Mouse (Mus musculus): ENCODE results near the gene Mgst3. TPM values are rescaled to one million over a fixed set of nuclear protein-coding genes. Genes with fewer than 3 reads are reported as not detected.

Mgst3 gene
- polyA plus RNA-seq, 1 experiment: 272 TPM

DNA sequence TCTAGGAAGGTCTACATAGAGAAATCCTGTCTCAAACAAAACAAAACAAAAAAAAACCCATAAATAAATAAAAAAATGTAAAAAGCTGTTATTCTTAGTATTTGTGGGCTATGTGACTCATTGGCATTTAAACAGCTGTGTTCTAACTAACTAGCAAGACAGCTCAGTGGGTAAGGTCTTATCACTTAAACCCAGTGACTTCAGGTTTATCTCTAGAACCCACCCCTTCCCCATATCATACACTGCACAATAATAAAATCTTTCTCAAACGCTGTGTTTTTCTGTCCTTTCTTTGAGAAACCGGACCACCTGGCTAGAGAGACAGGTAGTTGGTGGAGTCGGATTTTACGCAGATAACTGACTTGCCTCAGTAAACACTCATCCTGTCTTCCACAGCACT is 25.6 kb downstream of the Mgst3 start:
- WGBS: 96% methylated on average over 4 of the region's 4 CpGs
- Histone ChIP-seq H3K27ac (ENCODE audit: insufficient read depth, low read length) (no peak overlapping the region), H3K4me1 (ENCODE audit: control insufficient read depth, insufficient read depth, low read length) (no peaks in the 10 kb centered on the region), H3K4me3 (replicated peaks; ENCODE audit: insufficient read depth, low read depth, low read length) (no peak overlapping the region), H3K27me3 (ENCODE audit: control insufficient read depth, insufficient read depth, low read length) (no peaks in the 10 kb centered on the region)
- DNase-seq: no peak
- TF ChIP-seq CTCF (IDR thresholded peaks at IDR 0.05; ENCODE audit: borderline replicate concordance, insufficient read depth, low read depth, low read length) (no peak), POLR2A (IDR thresholded peaks at IDR 0.05; ENCODE audit: borderline replicate concordance, insufficient read depth, low read length) (no peak)

DNA sequence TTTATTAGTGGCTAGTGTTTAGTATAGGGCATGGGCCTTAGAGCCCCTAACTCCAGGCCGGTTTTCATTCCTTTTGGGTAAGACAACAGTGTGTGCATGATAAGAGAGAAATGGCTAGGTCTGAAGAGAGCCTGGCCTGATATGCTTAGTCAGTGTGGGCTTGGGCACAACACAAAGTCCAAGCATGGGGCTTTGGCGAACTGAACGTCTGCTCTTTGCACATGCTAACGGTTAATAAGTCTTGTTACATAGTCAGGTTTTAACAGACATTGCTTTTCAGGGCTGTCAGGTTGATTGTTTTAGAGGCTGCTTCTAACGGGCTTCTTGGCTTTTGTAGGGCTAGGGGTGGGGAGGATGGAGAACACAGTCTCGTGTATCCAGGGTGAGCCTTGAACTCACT is 27.0 kb downstream of the Mgst3 start:
- no peak for TF ChIP-seq POLR2A (IDR thresholded peaks at IDR 0.05; ENCODE audit: borderline replicate concordance, insufficient read depth, low read length)
- TF ChIP-seq CTCF (IDR thresholded peaks at IDR 0.05; ENCODE audit: borderline replicate concordance, insufficient read depth, low read depth, low read length): no peak
- DNase-seq: no peak
- Histone ChIP-seq H3K27me3 (ENCODE audit: control insufficient read depth, insufficient read depth, low read length) (no peaks in the 10 kb centered on the region), H3K4me3 (replicated peaks; ENCODE audit: insufficient read depth, low read depth, low read length) (no peak overlapping the region), H3K27ac (ENCODE audit: insufficient read depth, low read length) (no peak overlapping the region), H3K4me1 (ENCODE audit: control insufficient read depth, insufficient read depth, low read length) (no peaks in the 10 kb centered on the region)
- 96% methylated on average over 6 of the region's 6 CpGs for WGBS

DNA sequence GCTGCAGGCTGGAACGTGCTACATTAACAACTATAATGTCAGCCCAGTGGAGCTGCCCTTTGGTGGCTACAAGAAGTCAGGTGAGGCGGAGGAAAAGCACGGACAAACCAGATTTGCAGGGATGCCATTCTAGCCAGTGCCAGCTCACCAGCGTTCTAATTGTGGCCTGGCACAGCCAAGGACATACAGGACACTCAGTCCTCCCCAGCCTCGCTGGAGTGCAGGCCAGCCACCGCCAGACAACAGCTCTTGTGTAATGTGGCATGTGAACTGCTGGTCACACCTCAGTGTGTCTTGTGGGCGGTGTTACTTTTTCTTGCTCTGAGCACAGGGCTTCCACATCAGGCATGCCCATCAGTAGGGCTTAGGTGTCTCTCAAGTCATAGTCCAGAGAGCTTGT is 27.8 kb downstream of the Mgst3 start:
- Histone ChIP-seq H3K27ac (ENCODE audit: insufficient read depth, low read length) (no peak overlapping the region), H3K4me1 (ENCODE audit: control insufficient read depth, insufficient read depth, low read length) (no peaks in the 10 kb centered on the region), H3K4me3 (replicated peaks; ENCODE audit: insufficient read depth, low read depth, low read length) (no peak overlapping the region), H3K27me3 (ENCODE audit: control insufficient read depth, insufficient read depth, low read length) (no peaks in the 10 kb centered on the region)
- TF ChIP-seq CTCF (IDR thresholded peaks at IDR 0.05; ENCODE audit: borderline replicate concordance, insufficient read depth, low read depth, low read length) (no peak), POLR2A (IDR thresholded peaks at IDR 0.05; ENCODE audit: borderline replicate concordance, insufficient read depth, low read length) (no peak)
- DNase-seq: no peak
- WGBS: 69% methylated on average over 7 of the region's 7 CpGs

DNA sequence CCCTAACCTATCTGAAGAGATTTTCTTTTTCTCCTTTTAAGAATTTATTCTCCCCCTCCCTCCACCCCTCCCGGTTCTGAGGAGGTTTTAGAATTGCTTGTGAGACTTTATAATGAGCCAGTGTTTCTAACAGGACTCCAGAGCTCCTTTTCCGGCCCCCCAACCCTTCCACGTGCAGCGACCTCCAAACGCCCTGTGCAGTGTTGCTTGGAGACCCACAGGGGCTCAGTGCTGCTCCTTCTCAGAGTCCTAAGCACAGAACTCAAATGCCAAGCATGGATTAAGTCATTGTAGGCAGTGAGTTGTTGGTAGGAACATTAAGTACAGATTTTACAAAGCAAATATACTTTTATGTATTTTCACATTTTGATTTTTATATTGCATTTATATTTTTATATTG is 30.3 kb downstream of the Mgst3 start:
- no peaks in the 10 kb centered on the region for H3K4me1 ChIP-seq (ENCODE audit: control insufficient read depth, insufficient read depth, low read length)
- H3K27me3 ChIP-seq (ENCODE audit: control insufficient read depth, insufficient read depth, low read length): no peaks in the 10 kb centered on the region
- no peak overlapping the region for H3K4me3 ChIP-seq (replicated peaks; ENCODE audit: insufficient read depth, low read depth, low read length)
- DNase-seq: no peak
- 69% methylated on average over 5 of the region's 5 CpGs for WGBS
- no peak for TF ChIP-seq CTCF (IDR thresholded peaks at IDR 0.05; ENCODE audit: borderline replicate concordance, insufficient read depth, low read depth, low read length)
- TF ChIP-seq POLR2A (IDR thresholded peaks at IDR 0.05; ENCODE audit: borderline replicate concordance, insufficient read depth, low read length): no peak
- no peak overlapping the region for H3K27ac ChIP-seq (ENCODE audit: insufficient read depth, low read length)

DNA sequence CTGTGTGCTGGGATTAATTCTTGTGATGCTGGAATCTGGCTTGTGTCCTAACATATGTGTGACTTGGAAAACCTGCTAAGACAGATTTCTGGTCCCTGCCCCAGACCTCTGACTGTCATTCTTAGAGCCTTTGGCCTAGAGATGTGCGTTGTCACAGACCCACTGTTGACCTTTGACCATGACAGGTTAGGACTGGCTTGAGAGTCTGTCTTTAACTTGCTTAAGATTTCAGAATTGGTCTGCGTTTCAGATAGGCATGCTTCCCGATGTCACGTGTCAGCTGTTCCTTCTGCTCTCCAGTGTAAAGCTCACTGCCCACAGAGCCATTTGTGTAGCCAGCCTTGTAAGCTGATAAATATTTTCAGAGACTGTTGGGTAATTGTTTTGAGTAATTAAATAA is 30.8 kb downstream of the Mgst3 start:
- no peak overlapping the region for H3K27ac ChIP-seq (ENCODE audit: insufficient read depth, low read length)

DNA sequence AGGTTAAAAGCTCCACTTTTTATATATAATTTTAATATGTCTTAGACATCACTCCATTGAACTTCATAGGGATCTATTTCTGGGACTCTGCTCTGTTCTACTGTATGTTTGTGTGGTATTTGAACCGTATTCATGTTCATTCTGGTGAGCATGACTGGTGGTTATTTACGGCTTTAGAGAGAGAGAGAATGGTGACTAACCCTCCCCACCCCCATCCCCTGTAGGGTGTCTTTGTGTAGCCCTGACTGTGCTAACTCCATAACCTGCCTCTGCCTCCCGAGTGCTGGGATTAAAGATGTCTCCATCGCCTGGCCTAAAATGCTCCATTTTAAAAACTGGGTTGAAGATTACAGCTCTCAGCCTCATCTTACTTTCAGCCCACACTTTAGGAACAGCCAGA is 33.4 kb downstream of the Mgst3 start:
- TF ChIP-seq CTCF (IDR thresholded peaks at IDR 0.05; ENCODE audit: borderline replicate concordance, insufficient read depth, low read depth, low read length): no peak
- TF ChIP-seq POLR2A (IDR thresholded peaks at IDR 0.05; ENCODE audit: borderline replicate concordance, insufficient read depth, low read length): no peak
- Histone ChIP-seq H3K27ac (ENCODE audit: insufficient read depth, low read length) (no peak overlapping the region), H3K4me3 (replicated peaks; ENCODE audit: insufficient read depth, low read depth, low read length) (no peak overlapping the region), H3K4me1 (ENCODE audit: control insufficient read depth, insufficient read depth, low read length) (no peaks in the 10 kb centered on the region), H3K27me3 (ENCODE audit: control insufficient read depth, insufficient read depth, low read length) (no peaks in the 10 kb centered on the region)
- 51% methylated on average over 4 of the region's 4 CpGs for WGBS
- no peak for DNase-seq

More for the DNA sequence above, 30.8 kb downstream of the Mgst3 start:
- Histone ChIP-seq H3K4me1 (ENCODE audit: control insufficient read depth, insufficient read depth, low read length) (no peaks in the 10 kb centered on the region), H3K4me3 (replicated peaks; ENCODE audit: insufficient read depth, low read depth, low read length) (no peak overlapping the region), H3K27me3 (ENCODE audit: control insufficient read depth, insufficient read depth, low read length) (no peaks in the 10 kb centered on the region)
- no peak for TF ChIP-seq CTCF (IDR thresholded peaks at IDR 0.05; ENCODE audit: borderline replicate concordance, insufficient read depth, low read depth, low read length)
- no peak for TF ChIP-seq POLR2A (IDR thresholded peaks at IDR 0.05; ENCODE audit: borderline replicate concordance, insufficient read depth, low read length)
- 67% methylated on average over 4 of the region's 4 CpGs for WGBS
- no peak for DNase-seq

DNA sequence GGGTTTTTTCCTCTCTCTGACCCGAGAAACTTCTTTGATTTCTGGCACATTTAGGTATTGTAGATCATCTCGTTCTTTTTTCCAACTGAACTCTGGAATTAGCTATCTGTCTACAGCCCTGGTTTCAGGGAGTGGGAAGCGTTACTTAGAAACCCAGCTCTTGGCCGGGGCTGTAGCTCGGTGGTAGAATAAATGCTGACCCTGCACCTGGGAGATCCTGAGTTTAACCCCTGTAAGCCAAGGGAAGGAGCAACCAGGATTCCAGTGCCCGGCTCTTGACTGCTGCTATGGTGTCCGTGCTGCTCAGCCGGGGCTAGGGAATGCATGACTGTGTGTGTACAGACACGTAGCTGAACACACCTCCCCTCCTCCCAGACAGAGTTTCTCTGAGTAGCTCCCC is 34.9 kb downstream of the Mgst3 start:
- H3K27ac ChIP-seq (ENCODE audit: insufficient read depth, low read length): no peak overlapping the region
- no peak overlapping the region for H3K4me3 ChIP-seq (replicated peaks; ENCODE audit: insufficient read depth, low read depth, low read length)
- no peak for TF ChIP-seq POLR2A (IDR thresholded peaks at IDR 0.05; ENCODE audit: borderline replicate concordance, insufficient read depth, low read length)
- TF ChIP-seq CTCF (IDR thresholded peaks at IDR 0.05; ENCODE audit: borderline replicate concordance, insufficient read depth, low read depth, low read length): no peak
- WGBS: 86% methylated on average over 9 of the region's 9 CpGs
- H3K4me1 ChIP-seq (ENCODE audit: control insufficient read depth, insufficient read depth, low read length): no peaks in the 10 kb centered on the region
- H3K27me3 ChIP-seq (ENCODE audit: control insufficient read depth, insufficient read depth, low read length): no peaks in the 10 kb centered on the region
- DNase-seq: no peak

DNA sequence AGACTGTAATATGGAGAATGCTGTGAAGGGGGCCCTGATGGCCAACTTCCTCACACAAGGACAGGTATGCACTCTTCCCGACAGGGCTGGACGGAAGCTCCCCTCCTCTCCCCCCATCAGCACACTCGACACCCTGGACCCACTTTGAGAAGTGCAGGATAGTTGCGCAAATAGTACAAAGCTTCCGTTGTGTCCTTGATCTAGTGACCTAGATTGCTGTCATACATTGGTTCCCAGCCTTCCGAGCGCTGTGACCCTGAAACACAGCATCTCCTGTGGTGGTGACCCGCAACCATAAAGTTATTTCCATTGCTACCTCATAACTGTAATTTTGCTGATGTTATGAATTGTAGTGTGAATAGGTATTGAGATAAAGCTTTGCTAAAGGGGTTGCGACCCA is 36.3 kb downstream of the Mgst3 start:
- Histone ChIP-seq H3K4me3 (replicated peaks; ENCODE audit: insufficient read depth, low read depth, low read length) (no peak overlapping the region), H3K27me3 (ENCODE audit: control insufficient read depth, insufficient read depth, low read length) (no peaks in the 10 kb centered on the region), H3K4me1 (ENCODE audit: control insufficient read depth, insufficient read depth, low read length) (no peaks in the 10 kb centered on the region), H3K27ac (ENCODE audit: insufficient read depth, low read length) (no peak overlapping the region)
- no peak for DNase-seq
- WGBS: 96% methylated on average over 9 of the region's 9 CpGs
- TF ChIP-seq POLR2A (IDR thresholded peaks at IDR 0.05; ENCODE audit: borderline replicate concordance, insufficient read depth, low read length) (no peak), CTCF (IDR thresholded peaks at IDR 0.05; ENCODE audit: borderline replicate concordance, insufficient read depth, low read depth, low read length) (no peak)

All from cerebellum, adult 2 months (tissue).